Mouse (Mus musculus) lung, adult 2 months (tissue): ENCODE measurements at regions not wholly inside any gene's neighbourhood (a gene's known extent, or its start where the extent isn't known, plus 50 kb on each side); places are given as distances from the start of the nearest gene placed in this dataset.

Experiments used
- CTCF ChIP-seq: fragments of 200-500 bp; IDR thresholded peaks from 2 replicates; pipeline ENCODE4 v1.5.1; 2011; ENCODE audit warnings: mild to moderate bottlenecking, low read length, control low read depth; ENCODE audit not compliant: insufficient read depth
- POLR2A ChIP-seq: fragments of 200-500 bp; IDR thresholded peaks from 2 replicates; pipeline ENCODE4 v1.6.1; 2011; ENCODE audit warnings: low read depth, mild to moderate bottlenecking, control low read depth, low read length, borderline replicate concordance; ENCODE audit errors: extremely low read depth

DNA sequence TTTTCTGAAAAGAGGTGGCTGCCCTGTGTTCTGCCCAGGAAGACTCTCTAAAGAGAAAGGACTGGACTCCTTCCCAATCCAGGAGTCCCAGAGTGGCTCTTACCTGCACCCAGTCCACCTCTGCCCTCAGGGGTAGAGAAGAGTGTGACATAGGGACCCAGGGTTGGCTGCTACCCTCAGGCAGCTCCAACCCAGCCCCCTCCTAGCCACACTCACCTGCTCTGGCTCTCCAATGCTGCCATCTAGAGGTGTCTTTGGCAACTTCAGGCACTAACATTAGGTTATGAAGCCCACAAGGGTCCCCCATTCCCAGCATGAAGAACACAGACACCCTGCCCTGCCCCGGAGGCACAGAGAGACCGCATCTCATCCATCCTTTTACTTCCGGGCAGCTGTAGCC lies 82.4 kb upstream of the Csf3r start:
- TF ChIP-seq CTCF (no peak), POLR2A (no peak)
